Mouse (Mus musculus) Patski (cell line): ENCODE measurements around the gene Mrpl22. TPM values are rescaled to one million over a fixed set of nuclear protein-coding genes. Genes with fewer than 3 reads are reported as not detected.

Source experiments
- ATAC-seq: fragments of 100-300 bp; one replicate; pipeline ENCODE4 v1.8.0; 2021
- CTCF ChIA-PET: fragments of 350-600 bp; sonication (Branson Sonifier 250); formaldehyde crosslinking; loops from one replicate; lab custom pipeline; 2022; ENCODE audit warnings: inconsistent platforms; lab: Charles Lee
- POLR2A ChIA-PET: fragments of 350-600 bp; sonication (Branson Sonifier 250); formaldehyde crosslinking; loops from one replicate; lab custom pipeline; 2022; ENCODE audit warnings: antibody characterized with exemption, inconsistent platforms; lab: Charles Lee
- DNase-seq: peaks from one replicate; pipeline ENCODE4 v3.0.0-alpha.2; 2011; ENCODE audit warnings: low read depth, low spot score
- H3K27me3 ChIP-seq: fragments of 371-371 bp; one replicate; pipeline ENCODE4 v1.5.1; 2021
- CTCF ChIP-seq: fragments of 100-300 bp; IDR thresholded peaks from one replicate; pipeline ENCODE4 v1.5.1; 2021
- in situ Hi-C: fragments of 300-500 bp; cut with MboI; formaldehyde crosslinking; loops from 3 replicates; pipeline ENCODE4 v1.11.1; 2018; ENCODE audit warnings: low pct_unique_long_range_greater_than_20kb, mixed read lengths
- polyA plus RNA-seq: library from polyadenylated mRNA; unstranded; gene quantifications from one replicate; pipeline ENCODE4 v1.2.3, GENCODE M21; 2021

Mrpl22 gene
- polyA plus RNA-seq, 1 experiment from 2014 or later = 56.1 TPM

- no peak for TF ChIP-seq CTCF
- CTCF ChIA-PET = interaction anchor here (1.5 kb wide), 1 partner anchor 9 kb away, joined by 4 read pairs; no protein-coding TSS in a partner anchor
- ATAC-seq = no peak
- POLR2A ChIA-PET = no interaction called here
- in situ Hi-C loops = no loop called here
- no peaks in the 10 kb centered on the region for H3K27me3 ChIP-seq
- DNase-seq = no peak
These were observed 32.0 kb upstream of the Mrpl22 start for GRCm38 (mm10) chr11:58139466-58139865.

GRCm38 (mm10) chr11:58143704-58144426, 27.6 kb upstream of the Mrpl22 start:
- ATAC-seq = no peak
- ChIA-PET CTCF (interaction anchor here (1.3 to 1.8 kb wide), 2 partner anchors 13 to 15 kb away, joined by 3 to 4 read pairs; no protein-coding TSS in a partner anchor), POLR2A (interaction anchor here (1.1 kb wide), 1 partner anchor 9 kb away, joined by 4 read pairs; no protein-coding TSS in a partner anchor)
- DNase-seq = no peak
- H3K27me3 ChIP-seq = no peaks in the 10 kb centered on the region
- TF ChIP-seq CTCF = no peak
- in situ Hi-C loops = no loop called here

GRCm38 (mm10) chr11:58146241-58146640, 25.2 kb upstream of the Mrpl22 start:
- CTCF ChIA-PET = no interaction called here
- H3K27me3 ChIP-seq = no peaks in the 10 kb centered on the region
- DNase-seq (no peak), ATAC-seq (no peak)
- POLR2A ChIA-PET = no interaction called here
- no peak for TF ChIP-seq CTCF
- in situ Hi-C loops = no loop called here

GRCm38 (mm10) chr11:58155458-58155857, 16.0 kb upstream of the Mrpl22 start:
- ChIA-PET POLR2A (no interaction called here), CTCF (interaction anchor here (1.3 kb wide), 1 partner anchor 9 kb away, joined by 3 read pairs; no protein-coding TSS in a partner anchor)
- no peak for ATAC-seq
- no peak for DNase-seq
- no peaks in the 10 kb centered on the region for H3K27me3 ChIP-seq
- no peak for TF ChIP-seq CTCF
- in situ Hi-C loops = no loop called here

- ATAC-seq = no peak
- in situ Hi-C loops = no loop called here
- ChIA-PET CTCF (interaction anchor here (1.4 kb wide), 1 partner anchor 13 kb away, joined by 4 read pairs; no protein-coding TSS in a partner anchor), POLR2A (no interaction called here)
- DNase-seq = no peak
- H3K27me3 ChIP-seq = no peaks in the 10 kb centered on the region
- no peak for TF ChIP-seq CTCF
These were observed 14.6 kb upstream of the Mrpl22 start for GRCm38 (mm10) chr11:58156871-58157270.

GRCm38 (mm10) chr11:58165072-58165471, 6.4 kb upstream of the Mrpl22 start:
- POLR2A ChIA-PET = interaction anchor here (0.8 kb wide), 1 partner anchor 22 kb away, joined by 3 read pairs; no protein-coding TSS in a partner anchor
- ATAC-seq (no peak), DNase-seq (no peak)
- CTCF ChIA-PET = interaction anchor here (0.9 to 1.3 kb wide), 3 partner anchors 9 to 15 kb away, joined by 3 to 6 read pairs (median 4); no protein-coding TSS in a partner anchor
- H3K27me3 ChIP-seq = no peaks in the 10 kb centered on the region
- in situ Hi-C loops = no loop called here
- peak; percentile 51 for TF ChIP-seq CTCF

GRCm38 (mm10) chr11:58167822-58168166, 3.7 kb upstream of the Mrpl22 start:
- POLR2A ChIA-PET = no interaction called here
- CTCF ChIA-PET = no interaction called here
- ATAC-seq = no peak
- no peak for DNase-seq
- in situ Hi-C loops = no loop called here
- no peak for TF ChIP-seq CTCF
- H3K27me3 ChIP-seq = no peaks in the 10 kb centered on the region

- ATAC-seq (peak; percentile 58), DNase-seq (peak; percentile 41)
- H3K27me3 ChIP-seq = no peaks in the 10 kb centered on the region
- peak; percentile 57 for TF ChIP-seq CTCF
- ChIA-PET POLR2A (interaction anchor here (0.6 to 0.7 kb wide), 2 partner anchors 44 to 96 kb away, joined by 3 to 4 read pairs; no protein-coding TSS in a partner anchor), CTCF (no interaction called here)
- in situ Hi-C loops = no loop called here
These were observed 3.1 kb upstream of the Mrpl22 start, which contains the start of gene Gemin5 for GRCm38 (mm10) chr11:58168167-58168915. Gemin5 (minus strand) TSS chr11:58168539.

GRCm38 (mm10) chr11:58169666-58170065, 1.8 kb upstream of the Mrpl22 start:
- in situ Hi-C loops = no loop called here
- no peaks in the 10 kb centered on the region for H3K27me3 ChIP-seq
- CTCF ChIA-PET = no interaction called here
- TF ChIP-seq CTCF = no peak
- DNase-seq (no peak), ATAC-seq (no peak)
- POLR2A ChIA-PET = interaction anchor here (0.6 kb wide), 2 partner anchors 9 to 155 kb away, joined by 3 read pairs; no protein-coding TSS in a partner anchor

GRCm38 (mm10) chr11:58179563-58179962, 8.1 kb downstream of the Mrpl22 start:
- CTCF ChIA-PET = interaction anchor here (0.7 to 2.5 kb wide), 8 partner anchors 16 to 136 kb away, joined by 3 to 13 read pairs (median 4); no protein-coding TSS in a partner anchor
- ATAC-seq = peak; percentile 39
- in situ Hi-C loops = no loop called here
- peak; percentile 73 for TF ChIP-seq CTCF
- POLR2A ChIA-PET = interaction anchor here (0.5 to 0.6 kb wide), 3 partner anchors 9 to 45 kb away, joined by 3 to 6 read pairs (median 3); no protein-coding TSS in a partner anchor
- H3K27me3 ChIP-seq = no peaks in the 10 kb centered on the region
- DNase-seq = no peak
